Mouse (Mus musculus) thymus, adult 2 months (tissue): Measurements from ENCODE around the gene Ccdc97.

Experiments used
- CTCF ChIP-seq: fragments of 200-500 bp; IDR thresholded peaks from 2 replicates; pipeline ENCODE4 v1.5.1; 2012; ENCODE audit warnings: mild to moderate bottlenecking, control low read depth, low read length, moderate library complexity, borderline replicate concordance; ENCODE audit not compliant: control insufficient read depth, poor library complexity, insufficient read depth; ENCODE audit errors: extremely low read depth
- POLR2A ChIP-seq: fragments of 200-500 bp; IDR thresholded peaks from 2 replicates; pipeline ENCODE4 v1.6.1; 2012; ENCODE audit warnings: mild to moderate bottlenecking, low read length, control low read depth, moderate library complexity; ENCODE audit not compliant: control insufficient read depth, poor library complexity, insufficient read depth; ENCODE audit errors: extremely low read depth

DNA sequence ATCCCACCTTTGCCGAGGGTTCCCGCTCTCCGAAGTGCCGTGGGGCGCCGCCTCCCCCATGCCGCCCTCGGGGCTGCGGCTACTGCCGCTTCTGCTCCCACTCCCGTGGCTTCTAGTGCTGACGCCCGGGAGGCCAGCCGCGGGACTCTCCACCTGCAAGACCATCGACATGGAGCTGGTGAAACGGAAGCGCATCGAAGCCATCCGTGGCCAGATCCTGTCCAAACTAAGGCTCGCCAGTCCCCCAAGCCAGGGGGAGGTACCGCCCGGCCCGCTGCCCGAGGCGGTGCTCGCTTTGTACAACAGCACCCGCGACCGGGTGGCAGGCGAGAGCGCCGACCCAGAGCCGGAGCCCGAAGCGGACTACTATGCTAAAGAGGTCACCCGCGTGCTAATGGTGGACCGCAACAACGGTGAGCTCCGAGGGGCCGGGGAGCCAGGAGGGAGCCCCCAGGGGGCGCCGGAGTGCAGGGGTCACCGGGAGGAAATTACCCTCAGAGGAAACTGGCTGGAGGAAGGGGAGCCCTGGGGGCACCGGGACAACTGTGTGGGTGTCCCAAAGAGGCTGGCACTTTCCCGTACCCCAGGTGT is 31.0 kb downstream of the Ccdc97 start:
- TF ChIP-seq CTCF (peak; percentile 78), POLR2A (no peak)
